Mouse (Mus musculus): ENCODE data around the gene Jagn1. TPM values are rescaled to one million over a fixed set of nuclear protein-coding genes. Genes with fewer than 3 reads are reported as not detected.

Jagn1 gene
- polyA plus RNA-seq, 1 experiment from 2014 or later = 77.1 TPM

GRCm38 (mm10) chr6:113418441-113419198, 23.7 kb upstream of the Jagn1 start:
- Histone ChIP-seq H3K9me3 (no peaks in the 10 kb centered on the region), H3K4me2 (peak overlapping the region; percentile 88), H3K4me1 (peaks cover 17% of the 10 kb centered on the region), H3K27me3 (no peaks in the 10 kb centered on the region), H3K4me3 (peak overlapping the region; percentile 60), H3K36me3 (0 out of 2 replicates have a peak, but pooled peaks cover 4% of the 10 kb centered on the region), H3K27ac (0 out of 2 replicates have a peak overlapping the region, but pooled peaks have one; percentile 1), H3K9ac (peak overlapping the region; percentile 74)
- WGBS = 12% methylated on average over 16 of the region's 16 CpGs
- ATAC-seq (ENCODE audit: borderline replicate concordance, extremely low read depth, low FRiP score, low TSS enrichment) = peak; percentile 56; the same call in 1 of the 2 replicates

- ATAC-seq (ENCODE audit: borderline replicate concordance, extremely low read depth, low FRiP score, low TSS enrichment) = peak; percentile 97
- H3K27ac ChIP-seq = 0 out of 2 replicates have a peak within 1 kb of the TSS, but pooled peaks have one; percentile 1
- under 1% methylated on average over 25 of the region's 25 CpGs for WGBS
- H3K4me1 ChIP-seq = peaks cover 17% of the 10 kb centered on the region
- peak within 1 kb of the TSS; percentile 88 for H3K4me2 ChIP-seq
- H3K9ac ChIP-seq = peak within 1 kb of the TSS; percentile 74
- no peaks in the 10 kb centered on the region for H3K9me3 ChIP-seq
- 0 out of 2 replicates have a peak, but pooled peaks cover 4% of the 10 kb centered on the region for H3K36me3 ChIP-seq
- no peaks in the 10 kb centered on the region for H3K27me3 ChIP-seq
- H3K4me3 ChIP-seq = peak within 1 kb of the TSS; percentile 60
These were observed 23.2 kb upstream of the Jagn1 start, which contains the start of gene Rpusd3 for GRCm38 (mm10) chr6:113419199-113419587. Rpusd3 (minus strand) TSS chr6:113419340.

GRCm38 (mm10) chr6:113423000-113423399, 19.4 kb upstream of the Jagn1 start:
- H3K9ac ChIP-seq = no peak overlapping the region
- H3K4me1 ChIP-seq = peaks cover 12% of the 10 kb centered on the region
- ATAC-seq (ENCODE audit: borderline replicate concordance, extremely low read depth, low FRiP score, low TSS enrichment) = no peak
- H3K4me2 ChIP-seq = no peak overlapping the region
- no peak overlapping the region for H3K4me3 ChIP-seq
- H3K27me3 ChIP-seq = no peaks in the 10 kb centered on the region
- no peaks in the 10 kb centered on the region for H3K9me3 ChIP-seq
- H3K36me3 ChIP-seq = no peaks in the 10 kb centered on the region
- WGBS = 58% methylated on average over 4 of the region's 4 CpGs
- no peak overlapping the region for H3K27ac ChIP-seq

GRCm38 (mm10) chr6:113424187-113424586, 18.2 kb upstream of the Jagn1 start:
- 69% methylated on average over 7 of the region's 7 CpGs for WGBS
- H3K9ac ChIP-seq = no peak overlapping the region

GRCm38 (mm10) chr6:113426696-113427095, 15.7 kb upstream of the Jagn1 start:
- Histone ChIP-seq H3K4me1 (no peaks in the 10 kb centered on the region), H3K36me3 (no peaks in the 10 kb centered on the region), H3K9me3 (no peaks in the 10 kb centered on the region), H3K4me3 (no peak overlapping the region), H3K9ac (no peak overlapping the region), H3K4me2 (no peak overlapping the region), H3K27me3 (no peaks in the 10 kb centered on the region), H3K27ac (no peak overlapping the region)
- WGBS = 90% methylated on average over 4 of the region's 4 CpGs
- ATAC-seq (ENCODE audit: borderline replicate concordance, extremely low read depth, low FRiP score, low TSS enrichment) = no peak

More at GRCm38 (mm10) chr6:113424187-113424586, 18.2 kb upstream of the Jagn1 start:
- H3K4me3 ChIP-seq = no peak overlapping the region
- H3K4me1 ChIP-seq = peaks cover 5% of the 10 kb centered on the region; the same call in 1 of the 2 replicates
- no peak overlapping the region for H3K4me2 ChIP-seq
- H3K9me3 ChIP-seq = no peaks in the 10 kb centered on the region
- no peaks in the 10 kb centered on the region for H3K36me3 ChIP-seq
- no peak overlapping the region for H3K27ac ChIP-seq
- no peak for ATAC-seq (ENCODE audit: borderline replicate concordance, extremely low read depth, low FRiP score, low TSS enrichment)
- H3K27me3 ChIP-seq = no peaks in the 10 kb centered on the region

GRCm38 (mm10) chr6:113427397-113427796, 15.0 kb upstream of the Jagn1 start:
- Histone ChIP-seq H3K4me1 (no peaks in the 10 kb centered on the region), H3K27ac (no peak overlapping the region), H3K27me3 (no peaks in the 10 kb centered on the region), H3K36me3 (no peaks in the 10 kb centered on the region), H3K9ac (no peak overlapping the region), H3K4me2 (no peak overlapping the region), H3K9me3 (no peaks in the 10 kb centered on the region), H3K4me3 (no peak overlapping the region)
- 59% methylated on average over 3 of the region's 3 CpGs for WGBS
- no peak for ATAC-seq (ENCODE audit: borderline replicate concordance, extremely low read depth, low FRiP score, low TSS enrichment)

- Histone ChIP-seq H3K4me1 (no peaks in the 10 kb centered on the region), H3K9ac (no peak overlapping the region), H3K36me3 (no peaks in the 10 kb centered on the region), H3K27me3 (no peaks in the 10 kb centered on the region), H3K9me3 (no peaks in the 10 kb centered on the region), H3K27ac (no peak overlapping the region), H3K4me2 (no peak overlapping the region), H3K4me3 (no peak overlapping the region)
- WGBS = 83% methylated on average over 16 of the region's 16 CpGs
- ATAC-seq (ENCODE audit: borderline replicate concordance, extremely low read depth, low FRiP score, low TSS enrichment) = peak; percentile 19; the same call in 1 of the 2 replicates
These were observed 14.4 kb upstream of the Jagn1 start for GRCm38 (mm10) chr6:113428006-113428405.

GRCm38 (mm10) chr6:113429965-113430364, 12.4 kb upstream of the Jagn1 start:
- Histone ChIP-seq H3K9me3 (no peaks in the 10 kb centered on the region), H3K4me1 (no peaks in the 10 kb centered on the region), H3K27me3 (no peaks in the 10 kb centered on the region), H3K9ac (no peak overlapping the region), H3K27ac (no peak overlapping the region), H3K36me3 (no peaks in the 10 kb centered on the region), H3K4me3 (no peak overlapping the region), H3K4me2 (no peak overlapping the region)
- 69% methylated on average over 3 of the region's 3 CpGs for WGBS
- no peak for ATAC-seq (ENCODE audit: borderline replicate concordance, extremely low read depth, low FRiP score, low TSS enrichment)

- ATAC-seq (ENCODE audit: borderline replicate concordance, extremely low read depth, low FRiP score, low TSS enrichment) = no peak
- Histone ChIP-seq H3K4me3 (no peak overlapping the region), H3K4me1 (no peaks in the 10 kb centered on the region), H3K4me2 (no peak overlapping the region), H3K27me3 (no peaks in the 10 kb centered on the region), H3K27ac (no peak overlapping the region), H3K9ac (no peak overlapping the region), H3K9me3 (no peaks in the 10 kb centered on the region), H3K36me3 (no peaks in the 10 kb centered on the region)
- WGBS = 58% methylated on average over 3 of the region's 3 CpGs
These were observed 11.5 kb upstream of the Jagn1 start for GRCm38 (mm10) chr6:113430846-113431245.

- 56% methylated on average over 3 of the region's 3 CpGs for WGBS
- H3K4me3 ChIP-seq = no peak overlapping the region
- no peak overlapping the region for H3K4me2 ChIP-seq
These were observed 10.6 kb upstream of the Jagn1 start for GRCm38 (mm10) chr6:113431801-113432200.

GRCm38 (mm10) chr6:113433661-113434060, 8.7 kb upstream of the Jagn1 start:
- ATAC-seq (ENCODE audit: borderline replicate concordance, extremely low read depth, low FRiP score, low TSS enrichment) = no peak
- no peaks in the 10 kb centered on the region for H3K9me3 ChIP-seq
- no peak overlapping the region for H3K27ac ChIP-seq
- no peaks in the 10 kb centered on the region for H3K36me3 ChIP-seq
- H3K27me3 ChIP-seq = no peaks in the 10 kb centered on the region
- H3K9ac ChIP-seq = no peak overlapping the region
- no peak overlapping the region for H3K4me3 ChIP-seq
- 63% methylated on average over 3 of the region's 3 CpGs for WGBS
- H3K4me1 ChIP-seq = no peaks in the 10 kb centered on the region
- no peak overlapping the region for H3K4me2 ChIP-seq

More at GRCm38 (mm10) chr6:113431801-113432200, 10.6 kb upstream of the Jagn1 start:
- H3K27ac ChIP-seq = no peak overlapping the region
- H3K9ac ChIP-seq = no peak overlapping the region
- H3K27me3 ChIP-seq = no peaks in the 10 kb centered on the region
- no peaks in the 10 kb centered on the region for H3K9me3 ChIP-seq
- no peak for ATAC-seq (ENCODE audit: borderline replicate concordance, extremely low read depth, low FRiP score, low TSS enrichment)
- no peaks in the 10 kb centered on the region for H3K4me1 ChIP-seq
- no peaks in the 10 kb centered on the region for H3K36me3 ChIP-seq

GRCm38 (mm10) chr6:113434691-113435090, 7.7 kb upstream of the Jagn1 start:
- H3K27ac ChIP-seq = no peak overlapping the region
- 66% methylated on average over 7 of the region's 7 CpGs for WGBS
- ATAC-seq (ENCODE audit: borderline replicate concordance, extremely low read depth, low FRiP score, low TSS enrichment) = no peak
- H3K36me3 ChIP-seq = no peaks in the 10 kb centered on the region
- no peaks in the 10 kb centered on the region for H3K27me3 ChIP-seq
- no peaks in the 10 kb centered on the region for H3K9me3 ChIP-seq
- no peak overlapping the region for H3K4me2 ChIP-seq
- H3K4me3 ChIP-seq = no peak overlapping the region
- no peak overlapping the region for H3K9ac ChIP-seq
- no peaks in the 10 kb centered on the region for H3K4me1 ChIP-seq

Measured in lung, embryonic 15.5 days (tissue).